Mouse (Mus musculus) hindbrain, embryonic 14.5 days (tissue): Measurements from ENCODE around the gene Lrrc45. TPM values are rescaled to one million over a fixed set of nuclear protein-coding genes. Genes with fewer than 3 reads are reported as not detected.

Source experiments
- ATAC-seq: fragments of 200-750 bp; cut with Nextera tagmentation; 2 replicates; pipeline ENCODE4 v1.8.0; 2017; ENCODE audit warnings: moderate number of reproducible peaks, mild to moderate bottlenecking, moderate TSS enrichment, moderate library complexity; ENCODE audit not compliant: low FRiP score
- DNase-seq: peaks from one replicate; pipeline ENCODE4 v3.0.0-alpha.2; 2015; ENCODE audit warnings: low spot score
- H3K27ac ChIP-seq: fragments of 300-500 bp; sonication (generic); 2 replicates; pipeline ENCODE4 v1.5.1; 2014; ENCODE audit warnings: mild to moderate bottlenecking, moderate library complexity
- H3K27me3 ChIP-seq: fragments of 300-500 bp; sonication (generic); 2 replicates; pipeline ENCODE4 v1.6.1; 2014; ENCODE audit warnings: mild to moderate bottlenecking, low read length, mixed read lengths; ENCODE audit not compliant: control insufficient read depth, insufficient read depth
- H3K36me3 ChIP-seq: fragments of 300-500 bp; sonication (generic); replicated peaks from 2 replicates; pipeline ENCODE4 v1.6.1; 2014; ENCODE audit not compliant: control insufficient read depth, insufficient read depth
- H3K4me1 ChIP-seq: fragments of 300-500 bp; sonication (generic); replicated peaks from 2 replicates; pipeline ENCODE4 v1.6.1; 2014; ENCODE audit warnings: antibody characterized with exemption, low read length, mixed read lengths; ENCODE audit not compliant: control insufficient read depth, insufficient read depth
- H3K4me2 ChIP-seq: fragments of 300-500 bp; sonication (generic); replicated peaks from 2 replicates; pipeline ENCODE4 v1.6.1; 2014; ENCODE audit warnings: mild to moderate bottlenecking, moderate library complexity
- H3K4me3 ChIP-seq: fragments of 300-500 bp; sonication (generic); replicated peaks from 2 replicates; pipeline ENCODE4 v1.5.1; 2014; ENCODE audit warnings: mild to moderate bottlenecking, low read length
- H3K9ac ChIP-seq: fragments of 300-500 bp; sonication (generic); 2 replicates; pipeline ENCODE4 v1.6.1; 2014
- H3K9me3 ChIP-seq: fragments of 300-500 bp; sonication (generic); 2 replicates; pipeline ENCODE4 v1.6.1; 2016; ENCODE audit warnings: low read length; ENCODE audit not compliant: control insufficient read depth
- WGBS: fragments of 180-500 bp; shearing (Covaris S2); extraction: QIAGEN DNeasy Blood & Tissue Kit; methylation state at CpG from one replicate; pipeline ENCODE4 v1.1.7; 2014; 5-methylcytosine and 5-hydroxymethylcytosine counted together
- polyA plus RNA-seq: library from polyadenylated mRNA; unstranded; fragments of >200 nt; fragmentation: Nextera tagmentation; extraction: Ambion mirVana; gene quantifications from 2 replicates; pipeline ENCODE4 v1.2.1, GENCODE M21; 2014

Lrrc45 gene
- polyA plus RNA-seq, 1 experiment from 2014 or later, result 56.5 TPM

DNA sequence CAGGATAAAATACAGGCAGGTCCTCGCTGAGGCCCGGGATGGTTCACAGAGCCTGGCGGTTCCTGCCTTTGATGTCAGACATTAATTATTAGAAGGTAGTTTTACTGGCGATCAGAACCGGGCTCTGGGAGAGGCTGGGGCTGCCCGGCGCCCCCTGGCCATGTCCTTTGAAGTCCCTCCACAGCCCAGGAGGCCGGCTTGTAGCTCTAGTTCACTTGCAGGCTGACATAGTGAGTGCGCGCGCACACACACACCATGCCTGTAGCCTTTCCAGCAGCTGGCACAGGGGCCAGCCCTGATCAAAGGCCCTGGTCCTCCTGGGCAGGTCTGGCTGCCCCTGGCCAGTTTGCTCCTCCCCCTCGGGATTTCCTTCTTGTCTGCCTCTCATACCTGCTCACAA, 18.1 kb upstream of the Lrrc45 start:
- H3K9me3 ChIP-seq, result no peaks in the 10 kb centered on the region
- ATAC-seq (no peak), DNase-seq (no peak)
- H3K4me3 ChIP-seq, result no peak overlapping the region
- H3K27ac ChIP-seq, result no peak overlapping the region
- H3K36me3 ChIP-seq, result peaks cover 42% of the 10 kb centered on the region
- no peak overlapping the region for H3K4me2 ChIP-seq
- H3K27me3 ChIP-seq, result no peaks in the 10 kb centered on the region
- 42% methylated on average over 12 of the region's 12 CpGs for WGBS
- H3K4me1 ChIP-seq, result no peaks in the 10 kb centered on the region; the same call in 1 of the 2 replicates
- no peak overlapping the region for H3K9ac ChIP-seq

DNA sequence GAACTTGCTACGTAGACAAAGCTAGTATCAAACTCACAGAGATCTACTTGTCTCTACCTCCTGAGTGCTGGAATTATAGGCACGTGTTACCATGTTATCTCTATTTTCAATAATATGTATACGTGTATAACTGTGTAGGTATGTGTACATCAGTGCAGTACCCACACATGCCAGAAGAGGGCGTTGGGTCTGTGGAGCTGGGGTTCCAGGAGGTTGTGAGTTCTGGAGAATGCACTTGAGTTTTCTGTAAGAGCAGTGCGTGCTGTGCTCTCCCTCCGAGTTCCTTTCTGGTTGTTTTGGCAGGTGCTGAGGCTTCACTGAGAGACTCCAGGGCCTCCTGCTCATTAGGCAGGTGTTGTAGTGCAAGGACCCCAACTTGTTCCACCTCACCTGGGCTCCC, 17.2 kb upstream of the Lrrc45 start:
- no peaks in the 10 kb centered on the region; the same call in 1 of the 2 replicates for H3K4me1 ChIP-seq
- no peak overlapping the region for H3K27ac ChIP-seq
- ATAC-seq, result no peak
- no peak overlapping the region for H3K9ac ChIP-seq
- H3K4me2 ChIP-seq, result no peak overlapping the region
- DNase-seq, result no peak
- peaks cover 45% of the 10 kb centered on the region for H3K36me3 ChIP-seq
- H3K27me3 ChIP-seq, result no peaks in the 10 kb centered on the region
- no peaks in the 10 kb centered on the region for H3K9me3 ChIP-seq
- H3K4me3 ChIP-seq, result no peak overlapping the region
- 95% methylated on average over 6 of the region's 6 CpGs for WGBS

DNA sequence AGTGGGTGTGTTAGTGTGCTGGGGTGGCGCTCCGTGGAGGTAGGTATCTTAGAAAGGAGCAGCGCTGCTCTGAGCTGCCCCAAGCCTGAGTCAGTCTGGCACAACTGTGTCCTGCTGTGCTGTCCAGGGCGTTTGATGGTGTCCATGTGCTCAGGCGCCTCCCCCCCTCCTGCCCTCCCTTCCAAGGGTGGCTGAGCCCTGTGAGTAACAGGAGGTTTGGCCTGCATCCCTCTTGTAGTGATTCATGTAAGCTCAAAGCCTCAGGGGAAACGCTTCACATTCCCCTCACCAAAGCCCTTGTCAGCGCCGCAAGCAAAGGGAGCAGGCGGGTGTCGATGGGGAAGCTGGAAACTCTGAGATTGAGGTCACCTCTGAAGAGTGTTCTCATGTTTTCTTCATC, 16.0 kb upstream of the Lrrc45 start:
- H3K4me3 ChIP-seq, result no peak overlapping the region
- WGBS, result 68% methylated on average over 10 of the region's 10 CpGs
- H3K9me3 ChIP-seq, result no peaks in the 10 kb centered on the region
- DNase-seq (no peak), ATAC-seq (no peak)
- H3K36me3 ChIP-seq, result peaks cover 45% of the 10 kb centered on the region
- no peaks in the 10 kb centered on the region for H3K27me3 ChIP-seq
- H3K9ac ChIP-seq, result no peak overlapping the region
- H3K4me1 ChIP-seq, result no peaks in the 10 kb centered on the region; the same call in 1 of the 2 replicates
- no peak overlapping the region for H3K4me2 ChIP-seq
- no peak overlapping the region for H3K27ac ChIP-seq

DNA sequence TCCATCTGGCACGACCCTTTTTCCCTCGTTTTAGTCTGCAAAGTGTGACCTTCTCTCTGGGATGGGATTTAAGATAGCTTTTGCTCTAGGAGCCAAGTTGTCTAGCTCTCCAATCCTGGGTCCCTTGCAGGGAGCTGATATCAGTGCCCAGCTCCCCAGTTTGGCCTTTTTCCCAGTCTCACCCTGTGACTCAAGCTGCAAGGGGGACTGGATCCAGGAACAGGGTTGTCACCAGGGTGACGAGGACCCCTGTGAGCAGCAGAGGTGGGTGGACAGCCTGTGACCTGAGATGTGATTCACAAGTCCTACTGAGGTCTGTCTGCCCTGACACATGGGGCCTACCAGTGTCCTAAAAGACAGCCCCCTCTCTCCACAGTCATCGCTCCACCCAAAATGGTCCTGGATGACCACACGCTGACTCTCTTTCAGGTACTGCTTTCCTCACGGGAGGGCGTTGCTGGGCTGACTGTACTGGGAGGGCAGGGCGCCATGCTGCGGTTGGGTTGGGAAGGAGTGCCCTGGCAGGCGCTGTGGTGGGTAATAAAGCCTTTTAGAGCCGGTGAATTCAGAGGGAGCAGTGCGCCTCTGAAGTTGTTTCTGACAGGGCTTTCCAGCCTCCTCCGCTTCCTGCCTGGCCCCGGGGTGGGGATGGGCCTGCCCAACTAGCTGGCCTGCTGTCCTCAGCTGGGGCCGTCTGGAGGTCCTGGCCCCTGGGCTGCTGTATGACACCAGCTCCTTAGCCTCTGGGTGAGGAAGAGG, 9.8 kb upstream of the Lrrc45 start:
- no peak for ATAC-seq

DNA sequence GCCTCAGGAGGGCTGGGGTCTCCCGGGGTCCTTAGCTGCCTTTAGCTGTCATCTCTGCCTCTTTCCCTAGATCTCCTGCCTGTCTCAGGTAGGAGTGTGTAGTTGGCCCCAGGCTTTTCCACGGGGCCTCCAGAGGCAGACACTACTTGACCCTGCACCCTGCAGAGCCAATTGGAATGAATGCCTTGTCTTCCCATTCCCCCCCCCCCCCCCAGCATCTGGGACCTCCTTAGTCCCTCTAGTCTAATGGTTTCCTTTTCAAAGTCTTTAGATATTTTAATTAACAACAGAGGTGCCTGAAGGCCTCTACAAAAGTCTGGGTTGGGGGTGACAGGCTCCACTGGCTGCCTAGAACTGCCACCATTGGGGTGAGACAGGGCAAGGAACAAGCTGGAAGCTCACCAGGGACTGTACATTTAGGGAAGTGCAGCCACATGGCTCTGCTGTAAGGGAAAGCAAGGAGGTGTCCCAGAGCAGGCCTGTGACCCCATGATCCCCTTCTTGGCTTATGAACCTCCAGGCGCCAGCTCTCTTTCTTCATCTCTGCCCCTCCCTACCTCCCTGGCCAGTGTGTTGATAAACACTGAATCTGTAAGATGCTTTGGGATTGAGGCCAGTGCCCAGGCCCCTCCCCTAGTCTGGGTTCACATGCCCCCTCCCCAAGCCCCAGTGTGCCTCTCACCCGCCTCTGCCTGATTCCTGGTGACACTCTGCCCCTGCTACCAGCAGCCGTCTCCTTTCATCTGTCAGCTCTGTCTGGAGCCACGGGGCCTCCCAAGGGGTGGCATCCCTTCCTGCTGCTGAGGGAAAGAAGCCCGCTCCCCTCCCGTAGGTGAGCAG, 9.0 kb upstream of the Lrrc45 start:
- Histone ChIP-seq H3K9me3 (no peaks in the 10 kb centered on the region), H3K4me3 (no peak overlapping the region), H3K27ac (no peak overlapping the region), H3K4me1 (peaks cover 13% of the 10 kb centered on the region; the same call in 1 of the 2 replicates), H3K4me2 (no peak overlapping the region), H3K9ac (peak overlapping the region; percentile 20; the same call in 1 of the 2 replicates), H3K36me3 (peaks cover 50% of the 10 kb centered on the region), H3K27me3 (no peaks in the 10 kb centered on the region)
- DNase-seq (no peak), ATAC-seq (no peak)
- 14% methylated on average over 8 of the region's 8 CpGs for WGBS

More for the DNA sequence above, 9.8 kb upstream of the Lrrc45 start:
- Histone ChIP-seq H3K9ac (peak overlapping the region; percentile 20; the same call in 1 of the 2 replicates), H3K4me2 (no peak overlapping the region), H3K36me3 (peaks cover 51% of the 10 kb centered on the region), H3K4me1 (peaks cover 13% of the 10 kb centered on the region; the same call in 1 of the 2 replicates), H3K27me3 (no peaks in the 10 kb centered on the region), H3K4me3 (no peak overlapping the region), H3K9me3 (no peaks in the 10 kb centered on the region), H3K27ac (no peak overlapping the region)
- no peak for DNase-seq
- 37% methylated on average over 15 of the region's 15 CpGs for WGBS

DNA sequence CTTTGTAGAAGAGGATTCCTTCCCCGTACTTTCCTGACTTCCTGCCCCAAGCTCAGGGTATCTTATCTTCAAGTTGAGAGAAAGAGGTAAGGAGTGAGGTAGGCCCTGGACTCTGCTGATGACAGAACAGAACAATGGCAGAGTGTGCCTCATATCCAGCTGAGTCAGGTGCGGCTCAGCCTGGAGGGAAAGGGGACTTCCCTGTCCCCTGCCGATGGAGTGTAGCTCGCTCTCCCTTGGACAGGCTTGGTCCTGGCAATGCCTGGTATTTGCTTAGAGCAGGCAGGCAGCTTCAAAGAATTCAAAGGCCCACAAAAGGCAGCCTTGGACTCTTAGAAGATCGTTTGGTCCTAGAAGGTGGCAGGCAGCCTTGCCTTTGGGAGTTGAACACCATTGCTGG, 7.6 kb upstream of the Lrrc45 start:
- no peak overlapping the region for H3K4me3 ChIP-seq
- H3K27ac ChIP-seq, result no peak overlapping the region
- H3K4me1 ChIP-seq, result peaks cover 13% of the 10 kb centered on the region; the same call in 1 of the 2 replicates
- no peak overlapping the region for H3K4me2 ChIP-seq
- H3K9ac ChIP-seq, result no peak overlapping the region
- WGBS, result 67% methylated on average over 5 of the region's 5 CpGs
- no peak for ATAC-seq
- H3K36me3 ChIP-seq, result peaks cover 53% of the 10 kb centered on the region
- H3K9me3 ChIP-seq, result no peaks in the 10 kb centered on the region
- no peak for DNase-seq
- H3K27me3 ChIP-seq, result no peaks in the 10 kb centered on the region

DNA sequence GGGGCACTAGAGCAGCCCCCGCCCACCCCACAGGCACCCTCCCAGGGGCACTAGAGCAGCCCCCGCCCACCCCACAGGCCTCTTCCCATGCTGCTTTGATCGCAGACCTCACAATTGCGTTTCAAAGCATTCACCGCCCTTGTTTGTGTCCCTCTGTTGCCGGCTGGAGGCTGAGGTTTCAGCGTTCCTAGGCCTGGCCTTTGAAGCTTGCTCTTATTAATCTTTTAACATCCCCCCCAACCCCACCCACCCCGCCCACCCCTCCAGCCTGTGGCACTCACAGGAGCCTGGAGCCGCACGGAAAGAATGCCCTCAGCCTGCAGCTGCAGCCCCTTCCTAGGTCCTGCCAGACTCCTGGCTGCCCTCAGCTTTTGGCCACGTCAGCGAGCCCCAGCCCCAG, 6.5 kb upstream of the Lrrc45 start:
- H3K4me1 ChIP-seq, result peaks cover 13% of the 10 kb centered on the region; the same call in 1 of the 2 replicates
- no peak overlapping the region for H3K4me2 ChIP-seq
- H3K36me3 ChIP-seq, result peaks cover 47% of the 10 kb centered on the region
- 11% methylated on average over 11 of the region's 12 CpGs for WGBS
- no peak overlapping the region; the same call in 1 of the 2 replicates for H3K27ac ChIP-seq
- no peak for ATAC-seq
- no peaks in the 10 kb centered on the region for H3K27me3 ChIP-seq
- H3K9ac ChIP-seq, result no peak overlapping the region
- no peak for DNase-seq
- no peaks in the 10 kb centered on the region for H3K9me3 ChIP-seq
- H3K4me3 ChIP-seq, result no peak overlapping the region

DNA sequence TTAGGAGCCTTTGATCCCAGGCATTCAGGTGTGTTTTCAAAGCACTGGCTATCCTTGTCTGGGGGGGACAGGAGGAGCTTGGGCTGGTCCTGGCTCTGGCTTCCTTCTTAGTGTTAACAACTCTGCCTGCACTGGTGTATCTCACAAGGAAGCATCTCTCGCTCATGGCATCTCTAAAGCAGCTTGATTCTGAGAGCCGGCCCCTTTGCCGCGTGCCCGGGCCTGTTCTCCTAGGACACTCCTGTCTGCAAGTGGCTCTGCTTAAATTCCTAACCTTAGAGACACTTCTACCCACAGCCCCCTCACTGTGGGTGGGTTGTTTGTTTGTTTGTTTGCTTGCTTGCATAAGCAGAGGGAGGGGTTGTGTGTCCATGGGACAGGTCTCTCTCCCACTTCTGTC, 5.8 kb upstream of the Lrrc45 start:
- DNase-seq (no peak), ATAC-seq (no peak)
- no peaks in the 10 kb centered on the region for H3K27me3 ChIP-seq
- H3K9ac ChIP-seq, result no peak overlapping the region
- no peaks in the 10 kb centered on the region for H3K9me3 ChIP-seq
- H3K36me3 ChIP-seq, result peaks cover 40% of the 10 kb centered on the region
- H3K27ac ChIP-seq, result no peak overlapping the region
- H3K4me3 ChIP-seq, result no peak overlapping the region
- H3K4me1 ChIP-seq, result peaks cover 19% of the 10 kb centered on the region
- no peak overlapping the region for H3K4me2 ChIP-seq
- WGBS, result 31% methylated on average over 5 of the region's 5 CpGs

DNA sequence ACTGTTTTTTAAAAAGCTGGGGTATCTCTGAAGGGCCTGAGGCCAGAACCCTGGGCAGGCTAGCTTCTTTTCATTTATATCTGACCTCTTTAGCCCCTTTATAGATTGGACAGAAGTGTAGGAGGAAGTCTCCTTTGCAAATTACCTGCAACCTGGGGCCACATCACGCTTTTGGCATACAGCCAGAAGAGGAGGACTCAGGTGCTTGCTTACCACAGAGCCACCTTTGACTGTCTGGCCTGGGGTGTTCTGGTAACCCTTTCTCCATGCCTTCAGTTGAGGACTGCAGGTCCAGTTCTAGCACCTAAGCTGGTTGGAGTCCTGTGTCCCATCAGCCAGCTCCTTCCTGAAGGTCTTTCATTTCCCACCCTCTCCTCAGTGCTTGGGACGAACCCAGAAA, 4.2 kb upstream of the Lrrc45 start:
- ATAC-seq, result no peak
- Histone ChIP-seq H3K4me3 (no peak overlapping the region), H3K9ac (no peak overlapping the region), H3K4me2 (no peak overlapping the region), H3K36me3 (peaks cover 28% of the 10 kb centered on the region), H3K27ac (no peak overlapping the region), H3K9me3 (no peaks in the 10 kb centered on the region), H3K4me1 (peaks cover 19% of the 10 kb centered on the region), H3K27me3 (no peaks in the 10 kb centered on the region)
- 88% methylated on average over 2 of the region's 2 CpGs for WGBS
- DNase-seq, result no peak
